Mouse (Mus musculus): ENCODE measurements around the gene Gm17606. TPM values are rescaled to one million over a fixed set of nuclear protein-coding genes. Genes with fewer than 3 reads are reported as not detected.

Gene Gm17606
- total RNA-seq (2021) (not detected), polyA plus RNA-seq (2012; rRNA removed) (not detected in 2 replicates)
- long read RNA-seq, result 0 reads

- no peak for DNase-seq
Observed at GRCm38 (mm10) chr14:54640946-54641304, at the start of gene Gm17606. Gene Gm17606, plus strand, starts transcription at chr14:54640952.

- DNase-seq, result no peak
Observed at GRCm38 (mm10) chr14:54591056-54591455, 49.7 kb upstream of the Gm17606 start.

- peak; percentile 80 for DNase-seq
Observed at GRCm38 (mm10) chr14:54592319-54592934, 48.3 kb upstream of the Gm17606 start.

- DNase-seq, result no peak
Observed at GRCm38 (mm10) chr14:54594055-54594454, 46.7 kb upstream of the Gm17606 start.

GRCm38 (mm10) chr14:54594631-54595414, 45.9 kb upstream of the Gm17606 start:
- no peak for DNase-seq

GRCm38 (mm10) chr14:54597084-54597483, 43.7 kb upstream of the Gm17606 start:
- no peak for DNase-seq

- DNase-seq, result no peak
Observed at GRCm38 (mm10) chr14:54601601-54602000, 39.2 kb upstream of the Gm17606 start.

GRCm38 (mm10) chr14:54602613-54603012, 38.1 kb upstream of the Gm17606 start:
- no peak for DNase-seq

GRCm38 (mm10) chr14:54603038-54603654, 37.6 kb upstream of the Gm17606 start:
- DNase-seq, result peak; percentile 97

- DNase-seq, result no peak
Observed at GRCm38 (mm10) chr14:54603686-54604085, 37.1 kb upstream of the Gm17606 start.

GRCm38 (mm10) chr14:54605752-54606321, 34.9 kb upstream of the Gm17606 start, which contains the start of gene 4931414P19Rik:
Gene 4931414P19Rik, minus strand, starts transcription at chr14:54605993.
- peak; percentile 91 for DNase-seq

- no peak for DNase-seq
Observed at GRCm38 (mm10) chr14:54607226-54607625, 33.5 kb upstream of the Gm17606 start.

- DNase-seq, result no peak
Observed at GRCm38 (mm10) chr14:54609245-54609644, 31.5 kb upstream of the Gm17606 start.

GRCm38 (mm10) chr14:54609962-54610361, 30.8 kb upstream of the Gm17606 start:
- DNase-seq, result no peak

GRCm38 (mm10) chr14:54610648-54611047, 30.1 kb upstream of the Gm17606 start:
- DNase-seq, result no peak

- DNase-seq, result peak; percentile 1
Observed at GRCm38 (mm10) chr14:54614130-54614529, 26.6 kb upstream of the Gm17606 start.

- DNase-seq, result peak; percentile 56
Observed at GRCm38 (mm10) chr14:54616226-54616825, 24.4 kb upstream of the Gm17606 start.

GRCm38 (mm10) chr14:54617152-54617896, 23.4 kb upstream of the Gm17606 start:
- peak; percentile 6 for DNase-seq

GRCm38 (mm10) chr14:54617897-54618365, 22.8 kb upstream of the Gm17606 start, which contains the start of gene Psmb5:
Gene Psmb5, minus strand, starts transcription at chr14:54618022.
- DNase-seq, result peak; percentile 90

GRCm38 (mm10) chr14:54621133-54621532, 19.6 kb upstream of the Gm17606 start, which contains the start of gene Psmb11:
Gene Psmb11, plus strand, starts transcription at chr14:54621433.
- no peak for DNase-seq

GRCm38 (mm10) chr14:54623334-54623733, 17.4 kb upstream of the Gm17606 start:
- DNase-seq, result no peak

Data from adrenal gland, adult 2 months (tissue).